Comparison of ENCODE assay signal across 22 mouse cellular contexts in genomic region chr8:65395755-65396154, GRCm38 (mm10).
A peak's percentile ranks its signal among the peaks of the same experiment; 100 is the strongest.
DNase-seq lines count a peak whose midpoint lies in the region; ATAC-seq and TF ChIP-seq lines count a peak whose summit lies in the region.
"Had no signal": no experiment of that assay in that cellular context is flagged by ENCODE, and none has a peak within 500 bp of the region (broad histone marks: within the 10 kb centered on the region; RNA-seq: fewer than 3 reads in every experiment).

No protein-coding gene starts in this region.

- no peak overlapping the region for H3K4me3 ChIP-seq in intestine, postnatal 0 days (ENCODE audit: low read depth, low read length)
- H3K4me3 ChIP-seq: embryonic facial prominence, embryonic 15.5 days; erythroblast, embryonic 14.5 days; forebrain, embryonic 12.5 days; gastrocnemius, adult 2 months; heart, embryonic 12.5 days; hindbrain, embryonic 10.5 days; hindbrain, embryonic 15.5 days had no signal

- TF ChIP-seq CTCF in brain, embryonic 14.5 days (IDR thresholded peaks at IDR 0.05; ENCODE audit: borderline replicate concordance, extremely low read depth, insufficient read depth, insufficient read length) = no peak
- TF ChIP-seq CTCF in intestine, postnatal 0 days (IDR thresholded peaks at IDR 0.05; ENCODE audit: low read depth) = no peak

- H3K36me3 ChIP-seq in intestine, postnatal 0 days (ENCODE audit: control insufficient read depth, insufficient read depth) = no peaks in the 10 kb centered on the region
- H3K36me3 ChIP-seq: embryonic facial prominence, embryonic 15.5 days; forebrain, embryonic 12.5 days; heart, embryonic 12.5 days; hindbrain, embryonic 10.5 days; hindbrain, embryonic 15.5 days had no signal

- DNase-seq in frontal cortex, adult 2 months (ENCODE audit: extremely low spot score in 1 of 2, low spot score in 1 of 2) = no peak
- DNase-seq in layer of hippocampus, adult 9-11 months = peak; percentile 17
- no peak for DNase-seq in layer of hippocampus, postnatal 36 days
- DNase-seq in brain, adult 2 months (ENCODE audit: low read depth, low spot score) = peak; percentile 45
- DNase-seq in brain, embryonic 14.5 days (ENCODE audit: low read depth) = peak; percentile 26
- DNase-seq: adrenal gland, adult 2 months; adrenal gland, postnatal 25 days; cerebellum, adult 11 months; cerebellum, adult 8-10 months; cerebellum, postnatal 14 days; embryo, embryonic 11 days; gastrocnemius, adult 2 months; gastrocnemius, postnatal 25 days had no signal

- H3K27ac ChIP-seq in intestine, postnatal 0 days (ENCODE audit: low read depth, low read length) = no peak overlapping the region
- H3K27ac ChIP-seq: embryonic facial prominence, embryonic 15.5 days; forebrain, embryonic 12.5 days; gastrocnemius, adult 2 months; hindbrain, embryonic 10.5 days; hindbrain, embryonic 15.5 days had no signal

- no peaks in the 10 kb centered on the region for H3K27me3 ChIP-seq in intestine, postnatal 0 days (replicated peaks; ENCODE audit: control insufficient read depth, insufficient read depth, low read length)
- H3K27me3 ChIP-seq: embryonic facial prominence, embryonic 15.5 days; forebrain, embryonic 12.5 days; heart, embryonic 12.5 days; hindbrain, embryonic 15.5 days had no signal

- no peak overlapping the region for H3K4me2 ChIP-seq in intestine, postnatal 0 days (replicated peaks; ENCODE audit: low read depth)
- H3K4me2 ChIP-seq: embryonic facial prominence, embryonic 15.5 days; forebrain, embryonic 12.5 days; heart, embryonic 12.5 days; hindbrain, embryonic 15.5 days had no signal

- H3K9me3 ChIP-seq in intestine, postnatal 0 days (ENCODE audit: control insufficient read depth) = no peaks in the 10 kb centered on the region
- H3K9me3 ChIP-seq: embryonic facial prominence, embryonic 15.5 days; forebrain, embryonic 12.5 days; heart, embryonic 12.5 days; hindbrain, embryonic 10.5 days; hindbrain, embryonic 15.5 days had no signal

- TF ChIP-seq POLR2A in brain, embryonic 14.5 days (IDR thresholded peaks at IDR 0.05; ENCODE audit: borderline replicate concordance, extremely low read depth, insufficient read depth, insufficient read length, poor library complexity, severe bottlenecking) = no peak

- 83% methylated on average over 1 of the region's 1 CpGs for WGBS in intestine, postnatal 0 days

- ATAC-seq in frontal cortex, adult (ENCODE audit: low TSS enrichment) = peak; percentile 85
- ATAC-seq in intestine, postnatal 0 days = no peak
- ATAC-seq: inflammation-experienced regulatory T-cells, adult 6 months had no signal

- no peaks in the 10 kb centered on the region for H3K4me1 ChIP-seq in intestine, postnatal 0 days (replicated peaks; ENCODE audit: control insufficient read depth, insufficient read depth, low read length)
- H3K4me1 ChIP-seq: embryonic facial prominence, embryonic 15.5 days; forebrain, embryonic 12.5 days; heart, embryonic 12.5 days; hindbrain, embryonic 10.5 days; hindbrain, embryonic 15.5 days had no signal

- no peak overlapping the region for H3K9ac ChIP-seq in intestine, postnatal 0 days (ENCODE audit: low read depth, low read length)
- H3K9ac ChIP-seq: embryonic facial prominence, embryonic 15.5 days; forebrain, embryonic 12.5 days; heart, embryonic 12.5 days; hindbrain, embryonic 15.5 days had no signal

Comparison
In these comparisons a context has a peak if more than half of its experiments do, and no peak if none do; other contexts are left out.
1. DNase-seq: peak in layer of hippocampus, adult 9-11 months (single experiment), brain, adult 2 months (single experiment) and brain, embryonic 14.5 days (single experiment); none in frontal cortex, adult 2 months (0 of 2) and layer of hippocampus, postnatal 36 days (0 of 2).